Comparison of ENCODE assay signal across 8 mouse cellular contexts in genomic region chr4:48044141-48044490, GRCm38 (mm10). TPM values are rescaled to one million over a fixed set of nuclear protein-coding genes. Genes with fewer than 3 reads are reported as not detected.
DNase-seq lines count a peak whose midpoint lies in the region; ATAC-seq and TF ChIP-seq lines count a peak whose summit lies in the region.

No protein-coding gene starts in this region.

- H3K4me3 ChIP-seq in lung, embryonic 16.5 days (ENCODE audit: low read length), result peak overlapping the region; percentile 67
- H3K4me3 ChIP-seq in hindbrain, postnatal 0 days (ENCODE audit: low read length), result peak overlapping the region; percentile 74
- H3K4me3 ChIP-seq in midbrain, postnatal 0 days (ENCODE audit: low read depth, low read length), result peak overlapping the region; percentile 56

- DNase-seq in CD4-positive, CD25-positive, alpha-beta regulatory T cell, adult 2 months (ENCODE audit: low read depth, low spot score), result peak; percentile 64
- DNase-seq in lung, postnatal 25 days (ENCODE audit: low spot score), result no peak
- DNase-seq in hindbrain, postnatal 0 days (ENCODE audit: low spot score), result peak; percentile 62
- peak; percentile 55 for DNase-seq in midbrain, postnatal 0 days (ENCODE audit: low spot score)
- DNase-seq in kidney, postnatal 25 days, result no peak
- DNase-seq in cerebellum, postnatal 4 days (ENCODE audit: low spot score in 2 of 2), result no peak

- WGBS in lung, embryonic 16.5 days, result under 1% methylated on average over 11 of the region's 11 CpGs
- WGBS in hindbrain, postnatal 0 days, result 1% methylated on average over 11 of the region's 11 CpGs
- WGBS in midbrain, postnatal 0 days, result 1% methylated on average over 11 of the region's 11 CpGs

- H3K36me3 ChIP-seq in lung, embryonic 16.5 days (ENCODE audit: control insufficient read depth, insufficient read depth, low read length), result no peaks in the 10 kb centered on the region
- H3K36me3 ChIP-seq in hindbrain, postnatal 0 days (ENCODE audit: insufficient read depth, low read length), result no peaks in the 10 kb centered on the region
- no peaks in the 10 kb centered on the region for H3K36me3 ChIP-seq in midbrain, postnatal 0 days (ENCODE audit: insufficient read depth, low read length)

- H3K9me3 ChIP-seq in lung, embryonic 16.5 days (ENCODE audit: control insufficient read depth, low read length), result no peaks in the 10 kb centered on the region
- no peaks in the 10 kb centered on the region for H3K9me3 ChIP-seq in hindbrain, postnatal 0 days (ENCODE audit: low read length)
- no peaks in the 10 kb centered on the region for H3K9me3 ChIP-seq in midbrain, postnatal 0 days (ENCODE audit: low read length)

- H3K27me3 ChIP-seq in lung, embryonic 16.5 days (ENCODE audit: control insufficient read depth, insufficient read depth, low read depth, low read length), result peaks cover 33% of the 10 kb centered on the region
- 0 out of 2 replicates have a peak, but pooled peaks cover 4% of the 10 kb centered on the region for H3K27me3 ChIP-seq in hindbrain, postnatal 0 days (ENCODE audit: insufficient read depth, low read length)
- peaks cover 18% of the 10 kb centered on the region for H3K27me3 ChIP-seq in midbrain, postnatal 0 days (ENCODE audit: insufficient read depth, low read length)

- H3K9ac ChIP-seq in lung, embryonic 16.5 days (ENCODE audit: low read length), result peak overlapping the region; percentile 73
- H3K9ac ChIP-seq in hindbrain, postnatal 0 days (replicated peaks; ENCODE audit: low read length), result peak overlapping the region; percentile 67
- peak overlapping the region; percentile 61; the same call in 1 of the 2 replicates for H3K9ac ChIP-seq in midbrain, postnatal 0 days (replicated peaks; ENCODE audit: low read length, poor library complexity, severe bottlenecking)

- peak overlapping the region; percentile 100 for H3K4me2 ChIP-seq in lung, embryonic 16.5 days (ENCODE audit: low read depth, low read length)
- peak overlapping the region; percentile 100 for H3K4me2 ChIP-seq in hindbrain, postnatal 0 days (ENCODE audit: low read depth, low read length)
- H3K4me2 ChIP-seq in midbrain, postnatal 0 days (ENCODE audit: low read depth, low read length, poor library complexity, severe bottlenecking), result peak overlapping the region; percentile 99

- no peak for TF ChIP-seq CTCF in hindbrain, postnatal 0 days (IDR thresholded peaks at IDR 0.05; ENCODE audit: low read depth)
- no peak for TF ChIP-seq CTCF in midbrain, postnatal 0 days (IDR thresholded peaks at IDR 0.05)

- H3K4me1 ChIP-seq in lung, embryonic 16.5 days (replicated peaks; ENCODE audit: control insufficient read depth, insufficient read depth, low read length), result peaks cover 39% of the 10 kb centered on the region
- H3K4me1 ChIP-seq in hindbrain, postnatal 0 days (ENCODE audit: insufficient read depth, low read length), result peaks cover 18% of the 10 kb centered on the region
- H3K4me1 ChIP-seq in midbrain, postnatal 0 days (ENCODE audit: insufficient read depth, low read length), result peaks cover 16% of the 10 kb centered on the region; the same call in 1 of the 2 replicates

- H3K27ac ChIP-seq in lung, embryonic 16.5 days (ENCODE audit: low read length), result peak overlapping the region; percentile 85
- H3K27ac ChIP-seq in hindbrain, postnatal 0 days, result peak overlapping the region; percentile 96; the same call in 1 of the 2 replicates
- peak overlapping the region; percentile 33; the same call in 1 of the 2 replicates for H3K27ac ChIP-seq in midbrain, postnatal 0 days (ENCODE audit: low read depth, low read length)

- no peak for ATAC-seq in CD4-positive, CD25-positive, alpha-beta regulatory T cell, adult 4 months
- ATAC-seq in lung, embryonic 16.5 days (ENCODE audit: low read depth), result no peak
- no peak for ATAC-seq in hindbrain, postnatal 0 days
- no peak for ATAC-seq in midbrain, postnatal 0 days (ENCODE audit: low FRiP score)

RNA-seq across cellular contexts. Expression of gene Nr4a3, which starts 0.8 kb away (rescaled TPM):
- 1 to 10 TPM; 2.2 to 2.3 TPM for polyA plus RNA-seq in CD4-positive, CD25-positive, alpha-beta regulatory T cell, adult 4 months (2017; shearing (Covaris generic))
- polyA plus RNA-seq in lung, embryonic 16.5 days (2015; fragmentation: Nextera tagmentation; extraction: Ambion mirVana), result 0.08 and 0.11 TPM in 2 replicates
- 2.1 and 2.9 TPM in 2 replicates for total RNA-seq in hindbrain, postnatal 0 days (2014; rRNA removed)
- 1.2 and 1.8 TPM in 2 replicates for polyA plus RNA-seq in hindbrain, postnatal 0 days (2015; fragmentation: Nextera tagmentation; extraction: Ambion mirVana)
- 1.9 and 3.2 TPM in 2 replicates for total RNA-seq in midbrain, postnatal 0 days (2014; rRNA removed)
- polyA plus RNA-seq in midbrain, postnatal 0 days (2015; fragmentation: Nextera tagmentation; extraction: Ambion mirVana), result 0.36 and 0.95 TPM in 2 replicates

Comparison
In these comparisons a context has a peak if more than half of its experiments do, and no peak if none do; other contexts are left out.
1. DNase-seq: peak in CD4-positive, CD25-positive, alpha-beta regulatory T cell, adult 2 months (single experiment), hindbrain, postnatal 0 days (single experiment) and midbrain, postnatal 0 days (single experiment); none in lung, postnatal 25 days (single experiment), kidney, postnatal 25 days (0 of 2) and cerebellum, postnatal 4 days (0 of 2).
2. H3K27ac ChIP-seq: peak in every context shown above with its lines; median percentile 96 in hindbrain, postnatal 0 days; 85 in lung, embryonic 16.5 days; 33 in midbrain, postnatal 0 days.
3. Peak in every context shown above with its lines, with median percentiles within 50 percentile points of each other: H3K4me2 ChIP-seq, H3K4me3 ChIP-seq and H3K9ac ChIP-seq.